ENCODE assay signal across 8 mouse cellular contexts in genomic region chrX:8075104-8075503, GRCm38 (mm10). TPM values are rescaled to one million over a fixed set of nuclear protein-coding genes. Genes with fewer than 3 reads are reported as not detected.
DNase-seq lines count a peak whose midpoint lies in the region; ATAC-seq and TF ChIP-seq lines count a peak whose summit lies in the region.

No protein-coding gene starts in this region.

- 46% methylated on average over 3 of the region's 3 CpGs for WGBS in embryonic facial prominence, embryonic 14.5 days
- WGBS in intestine, postnatal 0 days: 23% methylated on average over 3 of the region's 3 CpGs
- WGBS in neural tube, embryonic 13.5 days: 28% methylated on average over 3 of the region's 3 CpGs

- no peaks in the 10 kb centered on the region for H3K9me3 ChIP-seq in embryonic facial prominence, embryonic 14.5 days (ENCODE audit: control insufficient read depth, low read length)
- no peaks in the 10 kb centered on the region for H3K9me3 ChIP-seq in intestine, postnatal 0 days (ENCODE audit: control insufficient read depth)
- H3K9me3 ChIP-seq in neural tube, embryonic 13.5 days: no peaks in the 10 kb centered on the region

- H3K27ac ChIP-seq in layer of hippocampus, adult 2 months: peak overlapping the region; percentile 90
- H3K27ac ChIP-seq in embryonic facial prominence, embryonic 14.5 days (replicated peaks; ENCODE audit: low read depth, low read length): no peak overlapping the region; the same call in 1 of the 2 replicates
- no peak overlapping the region for H3K27ac ChIP-seq in intestine, postnatal 0 days (ENCODE audit: low read depth, low read length)
- peak overlapping the region; percentile 84 for H3K27ac ChIP-seq in neural tube, embryonic 13.5 days (replicated peaks)

- H3K4me3 ChIP-seq in layer of hippocampus, adult 2 months: peak overlapping the region; percentile 56
- peak overlapping the region; percentile 53 for H3K4me3 ChIP-seq in embryonic facial prominence, embryonic 14.5 days (ENCODE audit: low read depth, low read length)
- peak overlapping the region; percentile 28; the same call in 1 of the 2 replicates for H3K4me3 ChIP-seq in intestine, postnatal 0 days (ENCODE audit: low read depth, low read length)
- H3K4me3 ChIP-seq in neural tube, embryonic 13.5 days: peak overlapping the region; percentile 56

- peak overlapping the region; percentile 58 for H3K9ac ChIP-seq in embryonic facial prominence, embryonic 14.5 days (ENCODE audit: low read depth, low read length)
- H3K9ac ChIP-seq in intestine, postnatal 0 days (ENCODE audit: low read depth, low read length): no peak overlapping the region
- H3K9ac ChIP-seq in neural tube, embryonic 13.5 days: peak overlapping the region; percentile 69

- no peaks in the 10 kb centered on the region for H3K27me3 ChIP-seq in embryonic facial prominence, embryonic 14.5 days (replicated peaks; ENCODE audit: control insufficient read depth, insufficient read depth, low read length)
- no peaks in the 10 kb centered on the region for H3K27me3 ChIP-seq in intestine, postnatal 0 days (replicated peaks; ENCODE audit: control insufficient read depth, insufficient read depth, low read length)
- no peaks in the 10 kb centered on the region for H3K27me3 ChIP-seq in neural tube, embryonic 13.5 days

- DNase-seq in layer of hippocampus, adult 2 months (ENCODE audit: low spot score in 2 of 2): peak in 1 of 2 experiments; percentile 9
- DNase-seq in layer of hippocampus, postnatal 14 days (ENCODE audit: low spot score in 2 of 2): no peak
- no peak for DNase-seq in embryonic facial prominence, embryonic 14.5 days (ENCODE audit: low spot score)
- no peak for DNase-seq in right cerebral cortex, postnatal 4 days
- DNase-seq in cerebellum, postnatal 36 days: no peak

- no peaks in the 10 kb centered on the region for H3K4me1 ChIP-seq in embryonic facial prominence, embryonic 14.5 days (ENCODE audit: control insufficient read depth, insufficient read depth, low read length)
- no peaks in the 10 kb centered on the region for H3K4me1 ChIP-seq in intestine, postnatal 0 days (replicated peaks; ENCODE audit: control insufficient read depth, insufficient read depth, low read length)
- peaks cover 13% of the 10 kb centered on the region; the same call in 1 of the 2 replicates for H3K4me1 ChIP-seq in neural tube, embryonic 13.5 days (replicated peaks)

- peak overlapping the region; percentile 56 for H3K4me2 ChIP-seq in embryonic facial prominence, embryonic 14.5 days (ENCODE audit: low read depth, low read length)
- peak overlapping the region; percentile 59 for H3K4me2 ChIP-seq in intestine, postnatal 0 days (replicated peaks; ENCODE audit: low read depth)
- peak overlapping the region; percentile 59 for H3K4me2 ChIP-seq in neural tube, embryonic 13.5 days

- H3K36me3 ChIP-seq in embryonic facial prominence, embryonic 14.5 days (ENCODE audit: control insufficient read depth, insufficient read depth, low read length): peaks cover 9% of the 10 kb centered on the region
- peaks cover 6% of the 10 kb centered on the region; the same call in 1 of the 2 replicates for H3K36me3 ChIP-seq in intestine, postnatal 0 days (ENCODE audit: control insufficient read depth, insufficient read depth)
- H3K36me3 ChIP-seq in neural tube, embryonic 13.5 days: peaks cover 9% of the 10 kb centered on the region; the same call in 1 of the 2 replicates

- no peak for TF ChIP-seq CTCF in layer of hippocampus, adult 2 months (conservative IDR thresholded peaks at IDR 0.05)
- no peak for TF ChIP-seq CTCF in intestine, postnatal 0 days (IDR thresholded peaks at IDR 0.05; ENCODE audit: low read depth)

- no peak for ATAC-seq in embryonic facial prominence, embryonic 14.5 days (ENCODE audit: low read depth)
- ATAC-seq in intestine, postnatal 0 days: no peak
- no peak; the same call in 1 of the 2 replicates for ATAC-seq in neural tube, embryonic 13.5 days (ENCODE audit: low read depth)
- ATAC-seq in inflammation-experienced regulatory T-cells, adult 6 months: no peak

RNA-seq across cellular contexts. Expression of gene Suv39h1, which starts 0.5 kb away (rescaled TPM):
- total RNA-seq in layer of hippocampus, adult 2 months (2021): 10 to 100 TPM; 20.2 to 20.3 TPM
- 10 to 100 TPM; 25.0 to 28.2 TPM for total RNA-seq in layer of hippocampus, postnatal 14 days (2021)
- 42.5 and 47.6 TPM in 2 replicates for polyA plus RNA-seq in embryonic facial prominence, embryonic 14.5 days (2014; fragmentation: Nextera tagmentation; extraction: Ambion mirVana)
- 15.5 and 16.5 TPM in 2 replicates for polyA plus RNA-seq in intestine, postnatal 0 days (2015; fragmentation: Nextera tagmentation; extraction: Ambion mirVana)
- polyA plus RNA-seq in neural tube, embryonic 13.5 days (2015; fragmentation: Nextera tagmentation; extraction: Ambion mirVana): 39.5 and 39.8 TPM in 2 replicates
- 10 to 100 TPM; 14.7 to 26.1 (median 20.7) TPM for polyA plus RNA-seq in inflammation-experienced regulatory T-cells, adult 6 months (2017; shearing (Covaris generic))

RNA-seq across cellular contexts. Expression of gene Was, which starts 15.2 kb away (rescaled TPM):
- 1 to 10 TPM in 1 of 2 experiments, under 1 TPM in 1; 0.98 to 2.0 TPM for total RNA-seq in layer of hippocampus, adult 2 months (2021)
- total RNA-seq in layer of hippocampus, postnatal 14 days (2021): 1 to 10 TPM; 2.0 to 2.2 TPM
- polyA plus RNA-seq in embryonic facial prominence, embryonic 14.5 days (2014; fragmentation: Nextera tagmentation; extraction: Ambion mirVana): 0.97 and 1.0 TPM in 2 replicates
- 0.34 and 0.48 TPM in 2 replicates for polyA plus RNA-seq in intestine, postnatal 0 days (2015; fragmentation: Nextera tagmentation; extraction: Ambion mirVana)
- 0.24 TPM in 1 of 2 replicates, not detected in the other for polyA plus RNA-seq in neural tube, embryonic 13.5 days (2015; fragmentation: Nextera tagmentation; extraction: Ambion mirVana)
- 10 to 100 TPM; 18.3 to 24.3 (median 22.3) TPM for polyA plus RNA-seq in inflammation-experienced regulatory T-cells, adult 6 months (2017; shearing (Covaris generic))

RNA-seq across cellular contexts. Expression of gene Glod5, which starts 56.8 kb away (rescaled TPM):
- under 1 TPM in 1 of 2 experiments, not detected in 1; 0.59 TPM for total RNA-seq in layer of hippocampus, adult 2 months (2021)
- not detected for total RNA-seq in layer of hippocampus, postnatal 14 days (2021)
- polyA plus RNA-seq in embryonic facial prominence, embryonic 14.5 days (2014; fragmentation: Nextera tagmentation; extraction: Ambion mirVana): not detected in 2 replicates
- 39.5 and 41.4 TPM in 2 replicates for polyA plus RNA-seq in intestine, postnatal 0 days (2015; fragmentation: Nextera tagmentation; extraction: Ambion mirVana)
- polyA plus RNA-seq in neural tube, embryonic 13.5 days (2015; fragmentation: Nextera tagmentation; extraction: Ambion mirVana): not detected in 2 replicates
- polyA plus RNA-seq in inflammation-experienced regulatory T-cells, adult 6 months (2017; shearing (Covaris generic)): not detected

RNA-seq across cellular contexts. Expression of gene Wdr13, which starts 57.6 kb away (rescaled TPM):
- total RNA-seq in layer of hippocampus, adult 2 months (2021): 100 to 1,000 TPM; 208 to 235 TPM
- 100 to 1,000 TPM; 214 to 218 TPM for total RNA-seq in layer of hippocampus, postnatal 14 days (2021)
- polyA plus RNA-seq in embryonic facial prominence, embryonic 14.5 days (2014; fragmentation: Nextera tagmentation; extraction: Ambion mirVana): 19.3 and 21.8 TPM in 2 replicates
- 10.1 and 13.6 TPM in 2 replicates for polyA plus RNA-seq in intestine, postnatal 0 days (2015; fragmentation: Nextera tagmentation; extraction: Ambion mirVana)
- 47.8 and 51.7 TPM in 2 replicates for polyA plus RNA-seq in neural tube, embryonic 13.5 days (2015; fragmentation: Nextera tagmentation; extraction: Ambion mirVana)
- 10 to 100 TPM; 13.8 to 20.4 (median 19.5) TPM for polyA plus RNA-seq in inflammation-experienced regulatory T-cells, adult 6 months (2017; shearing (Covaris generic))

Comparison
In these comparisons a context has a peak if more than half of its experiments do, and no peak if none do; other contexts are left out.
1. H3K27ac ChIP-seq: peak in layer of hippocampus, adult 2 months (single experiment) and neural tube, embryonic 13.5 days (single experiment); none in embryonic facial prominence, embryonic 14.5 days (single experiment) and intestine, postnatal 0 days (single experiment).
2. RNA of gene Glod5, which starts 56.8 kb away (polyA plus RNA-seq): 39.5 to 41.4 TPM in intestine, postnatal 0 days; not detected in neural tube, embryonic 13.5 days, not detected in embryonic facial prominence, embryonic 14.5 days and not detected in inflammation-experienced regulatory T-cells, adult 6 months; every median in the first group is over 10 times any median in the second.
3. Peak in every context shown above with its lines, with median percentiles within 50 percentile points of each other: H3K4me3 ChIP-seq and H3K4me2 ChIP-seq.